Mouse (Mus musculus) midbrain, embryonic 10.5 days (tissue): ENCODE results near the gene Zfp672. TPM values are rescaled to one million over a fixed set of nuclear protein-coding genes. Genes with fewer than 3 reads are reported as not detected.

Source experiments
- DNase-seq: peaks from one replicate; pipeline ENCODE4 v3.0.0-alpha.2; 2017; ENCODE audit warnings: low spot score
- H3K27ac ChIP-seq: fragments of 300-500 bp; sonication (generic); replicated peaks from 2 replicates; pipeline ENCODE4 v1.5.1; 2016; ENCODE audit warnings: mild to moderate bottlenecking
- H3K27me3 ChIP-seq: fragments of 300-500 bp; sonication (generic); 2 replicates; pipeline ENCODE4 v1.6.1; 2016; ENCODE audit warnings: low read depth, mild to moderate bottlenecking; ENCODE audit not compliant: poor library complexity, severe bottlenecking
- H3K36me3 ChIP-seq: fragments of 300-500 bp; sonication (generic); 2 replicates; pipeline ENCODE4 v1.6.1; 2016; ENCODE audit warnings: mild to moderate bottlenecking, moderate library complexity
- H3K4me1 ChIP-seq: fragments of 300-500 bp; sonication (generic); 2 replicates; pipeline ENCODE4 v1.6.1; 2016
- H3K4me3 ChIP-seq: fragments of 300-500 bp; sonication (generic); 2 replicates; pipeline ENCODE4 v1.5.1; 2016; ENCODE audit warnings: mild to moderate bottlenecking, moderate library complexity
- H3K9me3 ChIP-seq: fragments of 300-500 bp; sonication (generic); replicated peaks from 2 replicates; pipeline ENCODE4 v1.6.1; 2016; ENCODE audit warnings: mild to moderate bottlenecking
- WGBS: fragments of 180-500 bp; shearing (Covaris S2); methylation state at CpG from one replicate; pipeline ENCODE4 v1.1.7; 2016; 5-methylcytosine and 5-hydroxymethylcytosine counted together
- polyA plus RNA-seq: library from polyadenylated mRNA; unstranded; fragments of >200 nt; fragmentation: Nextera tagmentation; extraction: Ambion mirVana; gene quantifications from 2 replicates; pipeline ENCODE4 v1.2.1, GENCODE M21; 2016

The Zfp672 gene
- polyA plus RNA-seq, 1 experiment from 2014 or later, result 25.1 TPM

GRCm38 (mm10) chr11:58297396-58297795 is 32.7 kb downstream of the Zfp672 start:
- H3K27ac ChIP-seq, result no peak overlapping the region
- DNase-seq, result no peak
- no peaks in the 10 kb centered on the region for H3K27me3 ChIP-seq
- H3K4me1 ChIP-seq, result peaks cover 14% of the 10 kb centered on the region
- no peaks in the 10 kb centered on the region for H3K9me3 ChIP-seq
- 27% methylated on average over 6 of the region's 6 CpGs for WGBS
- no peak overlapping the region for H3K4me3 ChIP-seq
- H3K36me3 ChIP-seq, result no peaks in the 10 kb centered on the region

GRCm38 (mm10) chr11:58292791-58293190 is 37.3 kb downstream of the Zfp672 start:
- Histone ChIP-seq H3K9me3 (no peaks in the 10 kb centered on the region), H3K27me3 (no peaks in the 10 kb centered on the region), H3K27ac (no peak overlapping the region), H3K36me3 (no peaks in the 10 kb centered on the region), H3K4me1 (peaks cover 7% of the 10 kb centered on the region; the same call in 1 of the 2 replicates), H3K4me3 (no peak overlapping the region)
- 51% methylated on average over 4 of the region's 4 CpGs for WGBS
- DNase-seq, result no peak

- H3K4me1 ChIP-seq, result no peaks in the 10 kb centered on the region
- no peak overlapping the region for H3K4me3 ChIP-seq
- 88% methylated on average over 4 of the region's 4 CpGs for WGBS
- H3K9me3 ChIP-seq, result no peaks in the 10 kb centered on the region
- H3K27ac ChIP-seq, result no peak overlapping the region
- H3K36me3 ChIP-seq, result no peaks in the 10 kb centered on the region
- no peaks in the 10 kb centered on the region for H3K27me3 ChIP-seq
- no peak for DNase-seq
These were observed 39.3 kb downstream of the Zfp672 start for GRCm38 (mm10) chr11:58290812-58291211.

GRCm38 (mm10) chr11:58289992-58290682 is 40.0 kb downstream of the Zfp672 start:
- Histone ChIP-seq H3K4me1 (no peaks in the 10 kb centered on the region), H3K9me3 (no peaks in the 10 kb centered on the region), H3K27me3 (no peaks in the 10 kb centered on the region), H3K36me3 (no peaks in the 10 kb centered on the region), H3K4me3 (no peak overlapping the region), H3K27ac (no peak overlapping the region)
- 81% methylated on average over 9 of the region's 9 CpGs for WGBS
- no peak for DNase-seq

- 84% methylated on average over 5 of the region's 5 CpGs for WGBS
- no peak for DNase-seq
These were observed 47.6 kb downstream of the Zfp672 start for GRCm38 (mm10) chr11:58282518-58282917.

GRCm38 (mm10) chr11:58281970-58282496 is 48.1 kb downstream of the Zfp672 start:
- no peak for DNase-seq
- Histone ChIP-seq H3K27me3 (no peaks in the 10 kb centered on the region), H3K9me3 (no peaks in the 10 kb centered on the region), H3K4me1 (no peaks in the 10 kb centered on the region), H3K27ac (no peak overlapping the region), H3K4me3 (no peak overlapping the region), H3K36me3 (no peaks in the 10 kb centered on the region)
- 89% methylated on average over 13 of the region's 13 CpGs for WGBS

More at GRCm38 (mm10) chr11:58282518-58282917, 47.6 kb downstream of the Zfp672 start:
- Histone ChIP-seq H3K36me3 (no peaks in the 10 kb centered on the region), H3K27me3 (no peaks in the 10 kb centered on the region), H3K9me3 (no peaks in the 10 kb centered on the region), H3K27ac (no peak overlapping the region), H3K4me1 (no peaks in the 10 kb centered on the region), H3K4me3 (no peak overlapping the region)

GRCm38 (mm10) chr11:58275756-58276155 is 54.4 kb downstream of the Zfp672 start:
- H3K36me3 ChIP-seq, result no peaks in the 10 kb centered on the region
- no peaks in the 10 kb centered on the region for H3K9me3 ChIP-seq
- no peak overlapping the region for H3K4me3 ChIP-seq
- DNase-seq, result no peak
- no peaks in the 10 kb centered on the region for H3K27me3 ChIP-seq
- 72% methylated on average over 4 of the region's 4 CpGs for WGBS
- H3K27ac ChIP-seq, result 0 out of 2 replicates have a peak overlapping the region, but pooled peaks have one; percentile 55
- H3K4me1 ChIP-seq, result peaks cover 5% of the 10 kb centered on the region

GRCm38 (mm10) chr11:58274572-58274971 is 55.6 kb downstream of the Zfp672 start, which contains the start of gene 4930438A08Rik:
Gene 4930438A08Rik, plus strand, starts transcription at chr11:58274799.
- Histone ChIP-seq H3K27me3 (no peaks in the 10 kb centered on the region), H3K36me3 (no peaks in the 10 kb centered on the region), H3K4me1 (peaks cover 5% of the 10 kb centered on the region), H3K4me3 (no peak within 1 kb of the TSS), H3K27ac (0 out of 2 replicates have a peak within 1 kb of the TSS, but pooled peaks have one; percentile 55), H3K9me3 (no peaks in the 10 kb centered on the region)
- no peak for DNase-seq
- 61% methylated on average over 2 of the region's 2 CpGs for WGBS

GRCm38 (mm10) chr11:58268285-58268684 is 61.9 kb downstream of the Zfp672 start:
- Histone ChIP-seq H3K4me1 (no peaks in the 10 kb centered on the region), H3K4me3 (no peak overlapping the region), H3K27ac (no peak overlapping the region), H3K36me3 (no peaks in the 10 kb centered on the region), H3K9me3 (no peaks in the 10 kb centered on the region), H3K27me3 (no peaks in the 10 kb centered on the region)
- DNase-seq, result no peak
- WGBS, result 91% methylated on average over 3 of the region's 3 CpGs

Other genes with a start within 250 kb of the Zfp672 start
- not detected in 2 replicates for gene Gm12248, start 237.2 kb downstream of the Zfp672 start, polyA plus RNA-seq
- 103 and 112 TPM in 2 replicates for gene Cnot8, start 226.2 kb downstream of the Zfp672 start, polyA plus RNA-seq
- gene Gemin5, start 161.8 kb downstream of the Zfp672 start, polyA plus RNA-seq, result 27.1 and 31.4 TPM in 2 replicates
- 141 and 142 TPM in 2 replicates for gene Mrpl22, start 158.7 kb downstream of the Zfp672 start, polyA plus RNA-seq
- gene Igtp, start 130.8 kb downstream of the Zfp672 start, polyA plus RNA-seq, result 1.0 and 2.0 TPM in 2 replicates
- gene Irgm2, start 130.7 kb downstream of the Zfp672 start, polyA plus RNA-seq, result 0.56 and 0.57 TPM in 2 replicates
- gene 4930438A08Rik, start 55.5 kb downstream of the Zfp672 start, polyA plus RNA-seq, result not detected in 2 replicates
- gene Zfp692, start 23.3 kb downstream of the Zfp672 start, polyA plus RNA-seq, result 25.9 and 26.8 TPM in 2 replicates
- 46.3 and 53.4 TPM in 2 replicates for gene Sh3bp5l, start 385 bp upstream of the Zfp672 start, polyA plus RNA-seq
- gene Lypd8, start 48.7 kb upstream of the Zfp672 start, polyA plus RNA-seq, result not detected in 2 replicates
- gene 1810065E05Rik, start 90.8 kb upstream of the Zfp672 start, polyA plus RNA-seq, result not detected in 2 replicates
- gene Gm12253, start 102.2 kb upstream of the Zfp672 start, polyA plus RNA-seq, result not detected in 2 replicates
- not detected in 2 replicates for gene Lypd9, start 122.6 kb upstream of the Zfp672 start, polyA plus RNA-seq
- not detected in 2 replicates for gene Olfr30, start 131.9 kb upstream of the Zfp672 start, polyA plus RNA-seq
- gene Olfr332, start 162.2 kb upstream of the Zfp672 start, polyA plus RNA-seq, result not detected in 2 replicates
- not detected in 2 replicates for gene Olfr331, start 172.2 kb upstream of the Zfp672 start, polyA plus RNA-seq
- gene Olfr330, start 204.5 kb upstream of the Zfp672 start, polyA plus RNA-seq, result not detected in 2 replicates
- gene Olfr329-ps, start 216.1 kb upstream of the Zfp672 start, polyA plus RNA-seq, result not detected in 2 replicates
- gene Olfr328, start 225.3 kb upstream of the Zfp672 start, polyA plus RNA-seq, result 0.06 TPM in 1 of 2 replicates, not detected in the other
- not detected in 2 replicates for gene Olfr224, start 240.2 kb upstream of the Zfp672 start, polyA plus RNA-seq
- not detected in 2 replicates for gene Olfr325, start 247.4 kb upstream of the Zfp672 start, polyA plus RNA-seq